Mouse (Mus musculus) testis, adult 2 months (tissue): ENCODE measurements around the gene Olfr2.

Experiments used
- CTCF ChIP-seq: fragments of 200-500 bp; IDR thresholded peaks from 2 replicates; pipeline ENCODE4 v1.5.1; 2012; ENCODE audit warnings: low read depth, mild to moderate bottlenecking, inconsistent platforms, low read length, moderate library complexity; ENCODE audit not compliant: control insufficient read depth, insufficient read depth, insufficient replicate concordance
- POLR2A ChIP-seq: fragments of 200-500 bp; IDR thresholded peaks from 2 replicates; pipeline ENCODE4 v1.6.1; 2012; ENCODE audit warnings: low read depth, mild to moderate bottlenecking, inconsistent platforms, low read length, moderate library complexity; ENCODE audit not compliant: control insufficient read depth

DNA sequence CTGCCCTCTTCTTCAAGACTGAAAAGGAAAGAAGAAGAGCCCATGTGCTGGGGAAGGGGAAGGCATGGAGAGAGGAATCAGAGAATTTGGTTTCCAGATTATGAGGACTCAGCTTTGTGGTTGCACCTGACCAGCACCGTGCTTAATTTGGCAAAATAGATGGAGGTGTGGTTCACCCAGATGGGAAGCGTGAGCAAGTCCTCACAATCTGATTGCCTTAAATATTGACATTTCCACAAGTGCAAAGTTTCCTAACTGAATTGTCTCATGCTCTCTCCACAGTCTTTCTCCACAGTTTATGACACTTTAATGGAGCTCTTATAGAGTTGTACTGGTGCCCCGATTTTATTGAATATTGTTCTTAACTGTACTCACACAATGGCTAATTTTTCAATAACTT is 37.3 kb upstream of the Olfr2 start:
- TF ChIP-seq CTCF, result no peak
- TF ChIP-seq POLR2A, result no peak
